Mouse (Mus musculus): Measurements from ENCODE around the gene Prkcz.
A peak's percentile ranks its signal among the peaks of the same experiment; 100 is the strongest.
"Not testable (repeated sequence)": the region's sequence is repeated elsewhere in the genome, so short reads cannot be mapped to it uniquely, and the experiment has no call there.

Gene Prkcz

DNA sequence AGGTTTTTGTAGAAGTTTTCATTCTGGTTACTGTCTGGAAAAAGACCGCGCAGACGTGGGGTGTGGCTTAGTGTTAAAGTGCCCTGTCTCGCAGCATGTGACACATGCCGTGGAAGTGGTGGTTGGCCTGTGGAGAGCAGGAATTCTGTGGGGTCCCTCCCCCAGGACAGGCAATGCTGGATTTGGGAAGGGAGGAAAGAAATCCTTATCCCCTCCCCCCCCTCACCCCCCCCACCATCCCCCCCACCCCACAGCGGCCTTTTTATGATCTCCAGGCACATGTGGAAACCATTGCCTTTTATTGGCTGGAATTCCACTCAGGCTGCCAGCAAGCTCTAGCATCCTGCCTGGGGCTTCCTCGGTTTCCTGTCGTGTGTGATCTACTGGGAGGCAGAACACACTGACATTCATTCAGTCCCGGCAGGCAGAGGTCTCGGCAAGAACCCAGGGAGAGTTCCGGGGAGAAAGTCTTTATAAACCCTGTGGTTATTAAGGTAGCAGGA lies 78.1 kb downstream of the Prkcz start:
- DNase-seq (ENCODE audit: low spot score in 2 of 2): no peak

DNA sequence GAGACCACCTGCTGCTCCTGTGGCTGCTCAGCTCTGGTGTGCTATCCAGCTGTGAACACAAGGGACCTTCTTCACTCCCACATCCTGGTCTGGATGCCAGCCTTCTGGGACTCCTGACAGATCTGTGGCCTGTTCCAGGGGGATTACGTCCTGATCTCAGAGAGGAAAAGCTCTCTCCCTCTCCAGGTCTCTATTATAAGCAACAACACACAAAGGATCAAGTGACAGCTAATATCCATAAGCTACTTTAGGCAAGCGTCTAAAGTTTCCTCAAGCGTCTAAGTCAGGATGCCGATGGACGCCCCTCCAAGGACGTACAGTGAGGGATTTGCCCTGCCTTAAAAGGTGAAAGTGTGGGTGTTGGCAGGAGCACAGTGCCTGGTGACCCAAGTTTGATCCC lies 78.9 kb downstream of the Prkcz start:
- no peak for DNase-seq (ENCODE audit: low spot score in 2 of 2)

DNA sequence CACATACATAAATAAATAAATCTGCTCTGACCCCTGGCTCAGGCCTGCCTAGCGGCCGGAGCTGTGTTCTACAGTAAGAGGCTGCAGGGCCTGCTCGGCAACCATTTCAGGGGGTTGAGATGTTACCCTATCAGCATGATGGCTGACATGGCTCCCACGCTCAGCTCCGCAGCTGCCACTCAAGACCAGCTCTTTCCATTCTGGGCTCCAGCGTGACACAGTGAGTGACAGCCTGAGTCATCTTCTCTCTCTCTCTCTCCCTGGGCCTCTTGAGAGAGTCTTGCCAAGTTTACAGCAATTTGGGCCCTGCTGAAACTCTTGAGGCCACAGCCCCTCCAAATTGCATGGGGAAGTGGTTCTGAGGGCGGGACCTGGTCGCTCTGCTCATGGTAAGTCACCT lies 79.5 kb downstream of the Prkcz start:
- DNase-seq (ENCODE audit: low spot score in 2 of 2): no peak

DNA sequence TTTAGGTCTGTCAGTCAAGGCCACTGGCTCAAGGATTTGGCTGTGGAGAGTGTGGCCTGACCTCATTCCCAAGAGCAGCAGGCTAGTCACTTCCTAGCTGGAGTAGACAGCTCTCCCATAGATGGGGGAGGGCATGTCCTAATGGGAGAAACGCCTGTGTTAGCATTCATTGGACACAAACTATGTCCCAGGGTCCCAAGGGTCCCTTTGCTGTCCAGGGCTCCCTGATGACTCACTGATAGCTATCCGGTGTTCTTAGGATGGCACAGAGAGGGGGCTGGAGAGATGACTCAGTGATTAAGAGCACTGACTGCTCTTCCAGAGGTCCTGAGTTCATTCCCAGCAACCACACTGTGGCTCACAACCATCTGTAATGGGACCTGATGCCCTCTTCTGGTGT lies 79.9 kb downstream of the Prkcz start:
- DNase-seq (ENCODE audit: low spot score in 2 of 2): no peak

DNA sequence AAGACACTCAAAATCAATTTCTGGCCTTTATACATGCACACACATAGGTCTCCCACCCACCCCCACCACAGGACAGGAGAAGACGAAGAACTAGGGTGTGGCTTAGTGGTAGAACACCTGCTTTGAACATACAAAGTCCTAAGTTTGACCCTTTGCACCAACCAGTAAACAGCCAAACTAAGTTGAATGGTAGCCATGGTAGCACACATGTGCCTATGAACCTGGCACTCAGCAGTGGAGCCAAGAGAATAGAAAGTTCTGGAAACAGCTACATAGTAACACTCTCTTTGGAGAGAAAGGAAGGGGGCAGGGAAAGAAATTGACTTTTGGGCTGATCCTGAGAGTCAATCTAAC lies 80.4 kb downstream of the Prkcz start:
- no peak for DNase-seq (ENCODE audit: low spot score in 2 of 2)

DNA sequence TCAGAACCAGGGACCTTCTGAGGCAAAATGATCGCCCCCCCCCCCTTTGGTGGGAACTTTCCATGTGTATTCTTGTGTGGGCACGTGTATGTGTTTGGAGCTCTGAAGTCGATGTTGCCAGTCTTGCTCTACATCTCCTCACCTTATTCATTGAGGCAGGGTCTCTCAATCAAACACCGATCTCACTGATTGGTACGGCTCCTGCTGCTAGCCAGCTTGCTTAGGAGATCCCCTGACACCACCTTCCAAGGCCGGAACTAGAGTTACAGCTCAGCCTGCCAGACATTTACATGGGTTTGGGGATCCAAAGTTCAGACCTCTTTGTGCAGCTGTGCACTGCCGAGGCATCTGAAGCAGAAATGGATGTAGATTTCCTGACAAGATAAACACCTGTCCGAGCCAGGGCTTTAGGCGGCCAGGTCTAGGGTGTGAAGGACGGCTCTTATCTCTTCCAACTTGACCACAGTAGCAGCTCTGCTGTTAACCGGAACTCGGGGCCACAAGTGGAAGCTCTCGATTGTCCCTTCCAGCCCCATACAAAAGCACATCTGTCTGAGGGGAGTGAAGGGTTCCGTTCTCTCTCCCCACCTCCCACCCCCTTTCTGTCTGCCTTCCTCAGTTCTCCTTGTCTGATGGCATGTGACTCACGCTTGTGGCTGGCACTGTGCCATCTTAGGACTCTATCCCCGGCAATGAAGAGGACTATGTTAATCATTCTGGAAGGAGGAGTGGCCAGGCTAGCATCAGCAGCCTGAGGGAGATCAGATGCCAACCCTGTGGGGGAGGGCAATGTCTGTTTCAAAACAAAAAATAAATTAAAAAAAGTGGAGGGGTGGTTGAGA lies 81.0 kb downstream of the Prkcz start:
- DNase-seq (ENCODE audit: low spot score in 2 of 2): no peak

DNA sequence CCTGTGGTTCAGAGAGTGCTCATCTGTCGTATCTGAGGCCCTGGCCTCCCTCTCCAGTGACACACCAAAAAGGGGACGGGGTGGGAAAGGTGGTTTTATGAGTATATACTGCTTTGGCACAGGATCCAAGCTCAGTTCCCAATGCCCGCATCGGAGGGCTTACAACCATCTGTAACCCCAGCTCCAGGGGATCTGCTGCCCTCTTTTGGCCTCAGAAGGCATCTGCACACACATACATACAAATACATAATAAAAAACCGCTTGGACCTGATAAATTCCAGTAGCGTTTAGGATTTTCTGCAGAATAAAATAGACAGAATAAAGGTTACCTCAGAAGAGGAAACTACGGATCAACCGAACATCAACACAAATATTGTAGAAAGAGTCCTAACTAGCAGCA lies 82.1 kb downstream of the Prkcz start:
- DNase-seq (ENCODE audit: low spot score in 2 of 2): no peak

DNA sequence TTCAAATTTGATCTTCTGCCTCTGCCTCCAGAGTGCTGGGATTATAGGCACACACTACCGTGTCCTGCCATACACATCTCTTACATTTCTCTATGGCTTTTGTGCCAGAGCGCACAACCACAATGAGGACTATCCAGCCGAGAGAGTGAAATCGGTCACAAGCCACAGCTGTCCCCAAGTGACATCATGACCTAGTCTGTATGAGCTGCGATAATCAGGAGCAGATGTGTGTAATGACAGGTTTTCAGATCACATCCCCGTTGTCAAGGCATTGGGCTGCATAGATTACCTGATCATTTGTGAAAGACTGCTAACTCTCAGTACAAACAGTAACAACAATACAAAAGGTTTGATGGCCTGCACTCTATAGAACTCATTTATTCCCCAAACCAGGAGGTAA lies 83.2 kb downstream of the Prkcz start:
- DNase-seq (ENCODE audit: low spot score in 2 of 2): no peak

DNA sequence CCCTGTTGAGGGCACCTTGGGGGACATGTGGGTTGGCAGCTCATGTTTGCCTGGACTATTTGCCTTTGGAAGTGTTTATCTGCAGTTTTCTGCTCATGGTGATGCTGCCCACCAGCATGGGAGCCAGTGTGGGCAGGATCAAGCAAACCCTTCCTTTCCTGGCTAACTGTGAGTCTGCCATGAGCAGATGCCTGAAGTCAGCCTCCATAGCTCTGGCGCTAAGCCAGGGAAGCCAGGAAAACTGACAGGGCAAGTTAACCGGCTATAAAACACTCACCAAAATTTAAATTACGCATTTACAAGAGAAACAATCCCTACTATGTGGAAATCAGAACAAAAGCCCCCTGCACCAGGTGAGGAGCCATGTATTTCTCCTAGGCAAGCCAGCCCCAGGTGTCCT lies 86.3 kb downstream of the Prkcz start:
- no peak for DNase-seq (ENCODE audit: low spot score in 2 of 2)

DNA sequence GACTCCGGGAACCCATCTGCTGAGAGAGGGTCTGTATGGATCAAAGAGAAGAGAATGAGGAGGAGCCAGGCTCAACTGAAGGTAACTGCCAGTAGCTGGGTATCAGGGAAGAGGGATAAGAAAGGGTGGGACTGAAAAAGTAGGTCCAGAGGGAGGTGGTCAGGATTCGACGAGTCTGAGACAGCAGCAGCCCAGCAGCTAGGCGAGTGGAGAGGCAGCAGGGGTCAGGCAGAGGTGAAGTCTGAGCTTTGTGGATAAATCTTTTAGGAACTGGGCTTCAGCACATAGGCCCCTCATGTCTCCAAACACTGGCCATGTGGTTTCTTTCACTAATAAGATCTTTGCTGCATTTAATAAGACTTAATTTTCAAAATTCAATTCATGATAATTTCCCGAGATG lies 86.7 kb downstream of the Prkcz start:
- no peak for DNase-seq (ENCODE audit: low spot score in 2 of 2)

DNA sequence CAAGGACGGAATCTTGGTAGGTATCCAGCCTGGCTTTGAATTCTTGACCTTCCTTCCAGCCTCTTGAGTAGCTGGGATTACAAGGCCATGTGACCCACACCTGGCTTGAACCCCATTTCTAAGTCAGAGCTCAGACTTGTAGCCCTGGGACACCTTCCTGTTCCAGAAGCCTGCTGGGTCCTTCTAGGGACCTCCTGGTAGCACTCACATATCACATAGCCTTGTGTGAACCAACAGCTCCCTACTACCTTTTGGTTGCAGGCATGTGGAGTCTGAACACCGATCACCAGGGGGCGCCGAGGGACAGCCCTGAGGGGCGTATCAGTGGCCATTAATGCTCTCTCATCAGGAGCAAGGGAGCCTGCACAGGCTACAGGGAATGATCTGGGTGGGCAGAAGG lies 92.8 kb downstream of the Prkcz start:
- DNase-seq (ENCODE audit: low spot score in 2 of 2): peak; percentile 13 to 61

DNA sequence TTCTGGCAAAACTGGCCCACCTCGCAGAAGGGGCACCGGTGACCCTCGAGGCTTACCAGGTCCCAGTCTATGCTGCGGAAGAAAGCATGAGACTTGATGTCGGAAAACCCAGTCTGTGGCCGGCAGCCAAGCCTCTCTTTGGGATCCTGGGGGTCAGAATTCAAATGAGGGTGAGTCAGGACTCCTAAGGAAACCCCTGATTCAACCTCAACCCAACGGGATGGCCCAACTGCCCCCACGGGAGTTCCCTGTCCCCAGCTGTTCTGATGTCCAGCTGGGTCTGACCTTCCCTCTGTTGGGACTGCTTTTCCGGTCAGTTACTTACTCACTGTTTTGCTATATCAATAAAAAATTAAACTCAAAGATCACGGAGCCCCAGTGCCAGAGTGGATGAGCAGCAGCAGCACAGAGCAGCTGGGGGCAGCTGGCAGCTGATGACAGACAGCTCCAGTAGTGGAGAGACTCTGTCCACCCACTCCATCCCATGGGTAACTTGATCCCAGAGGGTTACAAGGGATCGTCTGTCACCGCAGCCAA lies 93.5 kb downstream of the Prkcz start:
- no peak for DNase-seq (ENCODE audit: low spot score in 2 of 2)

DNA sequence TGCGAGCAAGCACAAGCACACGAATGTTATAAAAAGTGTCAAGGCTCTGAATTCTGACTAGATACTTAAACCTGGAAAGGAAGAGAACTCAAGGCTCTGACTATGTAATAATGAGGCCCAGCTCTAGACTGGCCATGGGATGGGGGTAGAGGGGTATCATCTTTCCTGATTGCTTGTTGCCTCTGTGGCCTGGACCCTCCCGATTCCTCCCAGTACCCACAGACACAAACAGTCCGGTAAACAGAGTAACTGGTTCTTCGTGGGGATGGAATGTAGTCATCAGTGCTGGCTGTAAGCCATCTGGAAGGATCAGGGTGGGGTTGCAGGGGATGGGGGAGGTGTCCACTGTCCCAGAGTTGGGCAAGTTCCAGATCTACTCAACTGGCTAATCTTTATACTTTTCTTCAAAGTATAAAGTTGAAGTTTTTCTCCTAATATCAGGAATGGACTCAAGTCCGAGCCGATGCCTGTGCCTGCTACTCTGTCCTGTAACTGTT lies 94.1 kb downstream of the Prkcz start:
- no peak for DNase-seq (ENCODE audit: low spot score in 2 of 2)

DNA sequence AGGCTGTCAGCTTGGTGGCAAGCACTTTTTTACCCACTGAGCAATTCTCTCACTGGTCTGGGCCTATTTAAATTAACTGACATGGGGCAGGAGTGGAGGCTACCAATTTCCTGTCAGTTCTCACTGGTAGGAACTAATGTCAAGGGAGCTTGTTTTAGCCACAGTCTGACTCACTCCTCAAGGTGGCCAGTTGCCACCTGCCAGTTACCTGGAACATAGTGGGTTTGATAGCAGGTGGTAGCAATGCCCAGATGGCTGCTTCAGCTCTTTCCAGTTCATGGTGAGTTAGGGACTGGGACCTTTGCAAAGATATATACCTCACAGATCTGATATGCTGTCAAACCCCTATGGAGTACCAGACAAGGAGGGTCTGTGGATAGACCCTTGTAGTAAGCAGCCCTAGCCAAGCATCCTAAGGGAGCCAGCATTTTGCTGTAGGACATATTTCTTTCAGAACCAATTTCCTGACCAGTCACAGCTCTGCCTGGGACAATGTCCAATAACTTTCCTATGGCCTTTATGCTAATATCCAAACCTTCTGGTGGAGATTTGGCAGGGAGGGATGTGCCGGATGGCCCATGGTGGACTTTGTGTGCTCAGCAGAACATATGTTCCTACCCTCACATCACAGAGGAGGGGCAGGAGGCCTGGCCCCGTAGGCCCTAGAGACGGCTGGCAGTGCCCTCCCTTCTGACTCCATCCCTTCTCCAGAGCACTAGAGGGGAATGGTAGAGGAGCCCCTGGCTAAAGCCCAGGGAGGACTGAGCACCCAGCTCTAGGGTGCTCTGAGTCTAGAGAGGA lies 96.4 kb downstream of the Prkcz start:
- no peak for DNase-seq (ENCODE audit: low spot score in 2 of 2)

DNA sequence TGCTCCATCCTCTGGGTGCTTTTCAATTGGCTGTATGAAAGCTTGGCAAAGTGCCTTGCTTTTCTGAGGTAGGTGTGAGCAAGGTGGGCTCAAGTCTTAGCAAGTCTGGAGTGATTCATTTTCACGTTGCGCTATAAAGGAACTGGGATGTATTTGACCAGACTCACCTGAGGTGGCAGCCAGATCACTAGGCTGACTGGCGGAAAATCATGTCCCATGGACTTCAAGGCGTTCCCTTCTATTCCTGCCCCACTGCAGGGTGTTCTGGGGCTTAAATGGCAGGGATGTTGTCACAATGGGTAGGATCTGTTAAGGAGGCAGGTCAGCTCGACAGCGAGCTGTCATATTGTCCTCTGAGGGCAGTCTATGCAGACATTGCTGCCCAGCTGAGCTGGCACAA lies 108.9 kb downstream of the Prkcz start:
- no peak for DNase-seq (ENCODE audit: low spot score in 2 of 2)

DNA sequence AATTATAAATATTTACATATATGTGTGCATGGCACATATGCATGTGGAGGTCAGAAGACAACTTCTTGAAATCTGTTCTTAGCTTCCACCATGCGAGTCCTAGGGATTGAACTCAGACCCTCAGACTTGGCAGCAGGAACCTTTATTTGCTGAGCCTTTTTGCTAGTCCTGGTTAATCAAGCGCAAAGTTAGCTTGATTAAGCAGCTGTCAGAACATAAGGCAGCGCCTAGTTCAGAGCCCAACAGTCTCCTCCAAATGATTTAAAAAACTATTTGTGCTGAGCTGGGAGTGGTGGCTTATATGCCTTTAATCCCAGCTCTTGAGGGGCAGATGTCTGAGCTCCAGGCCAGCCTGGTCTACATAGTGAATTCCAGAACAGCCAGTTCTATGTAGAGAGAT lies 110.0 kb downstream of the Prkcz start:
- DNase-seq (ENCODE audit: low spot score in 2 of 2): no peak

DNA sequence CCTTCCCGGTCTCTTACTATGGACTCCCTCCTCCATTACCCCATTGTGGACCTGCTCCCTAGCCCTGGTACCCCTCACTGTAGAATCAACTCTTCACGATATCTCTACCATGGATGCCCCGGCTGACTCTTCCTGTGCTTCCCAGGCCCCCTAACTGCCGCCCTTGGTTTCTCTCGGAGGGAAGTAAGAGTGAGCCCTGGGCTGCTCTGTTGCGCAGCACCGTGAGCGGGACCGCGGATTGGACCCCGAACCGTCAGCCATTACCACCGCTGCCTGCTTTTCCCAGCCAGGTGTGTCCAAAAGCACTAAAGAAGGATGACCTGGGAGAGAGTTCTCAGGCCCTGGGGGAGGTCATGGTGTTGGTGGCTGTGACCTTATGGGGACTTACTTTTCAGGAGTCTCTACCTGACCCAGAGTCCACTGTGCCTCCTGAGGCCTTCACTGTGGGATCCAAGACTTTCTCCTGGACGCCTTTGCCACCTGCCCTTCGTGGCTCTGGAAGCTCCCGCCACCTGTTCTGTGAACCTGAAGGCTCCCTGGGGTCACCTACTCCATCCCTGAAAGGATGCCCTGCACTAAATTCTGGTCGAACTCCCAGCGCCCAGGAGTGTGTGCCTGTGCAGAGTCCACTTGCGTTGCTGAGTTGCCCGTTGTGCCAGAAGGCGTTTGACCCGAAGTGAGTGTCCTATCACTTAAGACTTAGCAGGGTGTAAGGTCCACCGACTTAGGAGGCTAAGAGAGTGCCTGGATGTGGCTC lies 110.6 kb downstream of the Prkcz start:
- DNase-seq (ENCODE audit: low spot score in 2 of 2): peak; percentile 29 to 30

DNA sequence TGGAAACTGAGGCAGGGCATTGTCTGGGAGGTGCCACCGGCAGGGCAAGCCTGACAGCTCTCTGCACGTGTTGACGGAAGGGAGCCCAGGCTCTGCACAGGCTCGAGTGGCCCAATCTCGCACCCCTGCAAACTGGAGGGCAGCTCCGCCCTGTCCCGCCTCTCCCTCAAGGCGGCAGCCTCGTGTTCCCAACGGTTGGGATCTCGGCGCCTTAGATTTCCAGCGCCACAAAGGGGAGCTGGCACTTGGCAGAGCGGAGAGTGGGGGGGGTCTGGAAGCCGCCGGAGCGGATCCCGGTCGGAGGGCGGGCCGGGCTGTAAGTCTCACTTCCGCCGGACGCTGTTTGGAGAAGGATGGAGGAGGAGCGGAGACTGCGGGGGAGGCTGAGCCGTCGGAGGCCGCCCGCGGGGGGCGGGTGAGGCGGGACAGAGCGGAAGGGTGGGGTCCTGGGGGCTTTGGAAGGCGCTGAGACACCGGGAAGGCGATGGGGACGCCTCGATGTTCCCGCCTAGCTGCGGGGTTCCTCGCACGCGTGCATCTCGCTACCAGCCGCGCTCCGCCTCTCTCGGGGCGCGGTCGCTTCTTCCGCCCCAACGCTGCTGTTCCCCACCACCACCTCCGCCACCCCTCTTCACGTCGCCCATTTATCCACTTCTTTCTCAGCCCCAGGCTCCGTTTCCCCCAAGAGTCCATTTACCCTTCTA lies 111.4 kb downstream of the Prkcz start, which contains the start of gene Faap20:
Faap20 (plus strand) TSS at position 155 of the 704 bp plus-strand sequence.
- DNase-seq (ENCODE audit: low spot score in 2 of 2): peak; percentile 82 to 84

DNA sequence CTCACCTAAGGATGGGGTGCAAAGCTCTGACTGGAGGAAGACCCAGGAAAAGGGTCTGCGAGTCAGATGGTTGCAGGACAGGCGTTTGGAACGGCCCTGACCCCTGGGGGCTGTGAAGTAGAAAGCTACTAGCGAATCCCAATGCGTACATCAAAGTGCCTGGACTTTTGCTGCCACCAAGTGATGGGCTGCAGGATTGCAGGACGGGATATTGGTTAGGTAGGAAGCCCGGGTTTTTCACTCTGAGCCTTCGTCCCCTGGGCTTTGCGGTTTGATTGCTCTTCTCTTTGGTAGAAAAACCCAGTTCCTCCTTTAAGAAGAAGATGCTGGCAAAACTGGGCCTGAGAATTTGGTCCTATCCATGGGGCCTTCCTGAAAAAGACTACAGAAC lies 111.9 kb downstream of the Prkcz start:
- peak; percentile 89 to 92 for DNase-seq (ENCODE audit: low spot score in 2 of 2)

DNA sequence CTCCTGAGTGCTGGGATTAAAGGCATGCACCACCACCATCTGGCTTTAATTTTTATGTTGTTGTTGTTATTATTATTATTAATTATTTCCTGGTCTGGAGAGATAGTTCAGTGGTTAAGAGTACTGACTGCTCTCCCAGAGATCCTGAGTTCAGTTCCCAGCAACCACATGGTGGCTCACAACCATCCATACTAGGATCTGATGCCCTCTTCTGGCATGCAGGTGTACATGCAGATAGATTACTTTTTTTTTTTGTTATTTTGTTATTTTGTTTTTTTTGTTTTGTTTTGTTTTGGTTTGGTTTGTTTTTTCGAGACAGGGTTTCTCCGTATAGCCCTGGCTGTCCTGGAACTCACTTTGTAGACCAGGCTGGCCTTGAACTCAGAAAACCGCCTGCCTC lies 113.1 kb downstream of the Prkcz start:
- DNase-seq (ENCODE audit: low spot score in 2 of 2): not testable (repeated sequence)

DNA sequence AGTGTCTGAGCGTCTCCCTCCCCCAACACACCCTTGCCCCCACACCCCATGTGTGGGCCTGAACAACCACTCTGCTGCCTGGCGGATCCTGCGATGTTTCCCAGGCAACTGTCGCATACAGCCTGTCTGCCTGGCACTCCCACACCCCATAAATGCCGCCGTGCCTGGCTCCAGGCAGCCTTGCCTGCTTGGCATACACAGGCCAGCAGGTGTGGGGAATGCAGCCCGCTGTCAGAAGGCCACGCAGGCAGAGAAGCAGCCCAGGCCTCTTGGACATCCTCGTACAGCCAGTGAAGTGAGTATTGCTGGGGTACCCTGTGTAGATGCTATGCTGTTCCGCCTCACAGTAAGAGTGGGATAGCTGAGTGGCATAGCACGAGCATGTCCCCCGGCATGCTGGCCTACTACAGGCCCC lies 114.5 kb downstream of the Prkcz start:
- no peak for DNase-seq (ENCODE audit: low spot score in 2 of 2)
